Mouse (Mus musculus) limb, embryonic 12.5 days (tissue): Measurements from ENCODE around the gene Gpr19. TPM values are rescaled to one million over a fixed set of nuclear protein-coding genes. Genes with fewer than 3 reads are reported as not detected.

Experiments used
- polyA plus RNA-seq: library from polyadenylated mRNA; unstranded; fragments of >200 nt; fragmentation: Nextera tagmentation; extraction: Ambion mirVana; gene quantifications from 2 replicates; pipeline ENCODE4 v1.2.1, GENCODE M21; 2016

Gpr19 gene
- polyA plus RNA-seq, 1 experiment from 2014 or later: 8.6 TPM

Other genes starting within 250 kb of the Gpr19 start
- 14.3 and 14.8 TPM in 2 replicates for gene Dusp16, start 106.0 kb downstream of the Gpr19 start, polyA plus RNA-seq
- 1.7 and 2.1 TPM in 2 replicates for gene Crebl2, start 68.4 kb downstream of the Gpr19 start, polyA plus RNA-seq
- gene Cdkn1b, start 21.8 kb upstream of the Gpr19 start, polyA plus RNA-seq: 18.5 and 18.8 TPM in 2 replicates
- gene Apold1, start 83.1 kb upstream of the Gpr19 start, polyA plus RNA-seq: 4.5 and 5.2 TPM in 2 replicates
- gene Ddx47, start 113.0 kb upstream of the Gpr19 start, polyA plus RNA-seq: 126 and 127 TPM in 2 replicates
- 1.5 and 1.6 TPM in 2 replicates for gene Gprc5a, start 167.1 kb upstream of the Gpr19 start, polyA plus RNA-seq
- not detected in 2 replicates for gene Gprc5d, start 219.7 kb upstream of the Gpr19 start, polyA plus RNA-seq